Mouse (Mus musculus) thymus, adult 2 months (tissue): Measurements from ENCODE around the gene Fndc3b.

Experiments
- CTCF ChIP-seq: fragments of 200-500 bp; IDR thresholded peaks from 2 replicates; pipeline ENCODE4 v1.5.1; 2012; ENCODE audit warnings: mild to moderate bottlenecking, control low read depth, low read length, moderate library complexity, borderline replicate concordance; ENCODE audit not compliant: control insufficient read depth, poor library complexity, insufficient read depth; ENCODE audit errors: extremely low read depth
- POLR2A ChIP-seq: fragments of 200-500 bp; IDR thresholded peaks from 2 replicates; pipeline ENCODE4 v1.6.1; 2012; ENCODE audit warnings: mild to moderate bottlenecking, low read length, control low read depth, moderate library complexity; ENCODE audit not compliant: control insufficient read depth, poor library complexity, insufficient read depth; ENCODE audit errors: extremely low read depth

DNA sequence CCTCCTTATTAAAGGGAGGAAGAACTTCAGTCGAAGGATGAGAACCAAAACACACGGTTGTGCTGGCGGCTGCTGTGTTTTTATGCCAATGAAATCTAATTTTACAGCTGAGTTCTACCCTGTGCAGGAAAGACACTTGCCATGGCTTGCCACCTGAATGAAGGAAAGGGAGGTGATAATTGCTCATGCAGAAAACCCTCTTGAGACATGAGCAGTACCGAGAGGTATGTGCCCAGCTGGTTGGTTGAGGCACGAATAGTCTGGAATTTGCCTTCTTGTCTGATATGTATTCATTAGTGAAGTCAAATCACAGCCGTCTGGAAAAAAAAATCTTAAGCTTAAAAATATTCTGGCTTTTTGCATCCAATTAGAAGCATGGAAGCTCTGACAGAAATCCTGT, 59.4 kb downstream of the Fndc3b start:
- TF ChIP-seq CTCF (no peak), POLR2A (no peak)
